Mouse (Mus musculus): ENCODE data around the gene Slc30a7. TPM values are rescaled to one million over a fixed set of nuclear protein-coding genes. Genes with fewer than 3 reads are reported as not detected.
A peak's percentile ranks its signal among the peaks of the same experiment; 100 is the strongest.

Slc30a7 gene
- polyA plus RNA-seq, 1 experiment from 2014 or later: 31.0 TPM

DNA sequence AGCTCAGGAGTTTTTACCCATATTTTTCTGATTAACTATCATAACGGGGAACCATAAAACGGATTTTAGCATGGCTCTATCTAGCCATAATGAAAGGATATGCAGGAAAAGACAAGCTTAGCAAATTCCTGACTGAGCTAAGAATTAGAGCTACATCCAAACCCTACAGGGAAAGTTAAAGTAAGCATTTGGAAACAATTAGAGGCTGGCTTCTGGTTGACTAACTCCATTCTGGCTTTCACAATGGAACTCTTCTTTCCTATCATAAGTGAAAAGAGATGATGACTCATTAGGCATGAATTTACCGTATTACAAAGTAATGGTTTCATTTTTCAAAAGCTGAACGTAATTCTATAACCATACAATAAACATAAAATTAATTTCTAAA, 45.2 kb downstream of the Slc30a7 start:
- Histone ChIP-seq H3K36me3 (ENCODE audit: control insufficient read depth, insufficient read depth, low read length) (no peaks in the 10 kb centered on the region; the same call in 1 of the 2 replicates), H3K4me2 (ENCODE audit: low read depth, low read length, severe bottlenecking) (no peak overlapping the region), H3K9ac (ENCODE audit: low read length) (no peak overlapping the region), H3K27ac (ENCODE audit: low read depth, low read length) (no peak overlapping the region), H3K4me3 (ENCODE audit: low read depth, low read length) (no peak overlapping the region), H3K4me1 (replicated peaks; ENCODE audit: control insufficient read depth, insufficient read depth, low read length) (0 out of 2 replicates have a peak, but pooled peaks cover 2% of the 10 kb centered on the region), H3K9me3 (ENCODE audit: control insufficient read depth, low read length) (no peaks in the 10 kb centered on the region), H3K27me3 (ENCODE audit: control insufficient read depth, insufficient read depth, low read length) (no peaks in the 10 kb centered on the region)
- WGBS: 23% methylated on average over 4 of the region's 4 CpGs
- ATAC-seq (replicated peaks; ENCODE audit: low FRiP score): no peak
- no peak for DNase-seq (ENCODE audit: low spot score)

DNA sequence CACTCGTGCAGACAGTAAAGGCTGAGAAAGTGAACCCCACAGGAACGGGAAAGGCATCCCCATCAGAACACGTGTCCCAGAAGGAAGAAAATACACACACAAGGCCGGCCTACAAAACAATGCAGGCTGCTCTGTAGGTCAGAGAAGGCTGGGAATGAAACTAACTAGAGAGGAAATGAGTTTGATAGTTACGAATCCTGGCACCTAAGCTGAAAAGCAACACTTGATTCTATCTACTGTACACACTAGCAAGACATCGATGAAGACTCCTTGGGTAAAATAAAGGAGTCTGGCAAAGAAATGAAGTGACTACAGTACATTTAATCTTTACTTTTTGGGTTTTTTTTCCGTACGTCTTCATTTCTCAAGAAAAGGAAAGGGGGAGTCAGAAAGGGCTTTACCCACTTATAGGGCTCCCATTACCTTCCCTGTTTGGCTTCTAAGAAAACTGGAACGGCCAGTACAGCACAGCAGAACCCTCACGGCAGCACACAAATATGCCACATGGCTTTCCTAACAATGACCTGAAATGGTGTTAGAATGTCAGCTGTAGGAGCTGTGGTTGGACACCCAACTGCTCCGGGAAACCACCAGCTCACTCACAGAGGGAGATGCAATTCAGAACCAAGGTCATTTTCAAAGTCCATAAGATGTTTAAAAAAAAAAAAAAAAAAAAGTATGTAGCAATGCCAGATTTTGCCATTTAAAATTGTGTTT, 45.7 kb downstream of the Slc30a7 start:
- H3K4me1 ChIP-seq (replicated peaks; ENCODE audit: control insufficient read depth, insufficient read depth, low read length): 0 out of 2 replicates have a peak, but pooled peaks cover 2% of the 10 kb centered on the region
- no peak overlapping the region for H3K4me2 ChIP-seq (ENCODE audit: low read depth, low read length, severe bottlenecking)
- 60% methylated on average over 11 of the region's 11 CpGs for WGBS
- H3K36me3 ChIP-seq (ENCODE audit: control insufficient read depth, insufficient read depth, low read length): no peaks in the 10 kb centered on the region; the same call in 1 of the 2 replicates
- no peak for DNase-seq (ENCODE audit: low spot score)
- H3K9me3 ChIP-seq (ENCODE audit: control insufficient read depth, low read length): no peaks in the 10 kb centered on the region
- ATAC-seq (replicated peaks; ENCODE audit: low FRiP score): no peak
- no peaks in the 10 kb centered on the region for H3K27me3 ChIP-seq (ENCODE audit: control insufficient read depth, insufficient read depth, low read length)
- no peak overlapping the region for H3K27ac ChIP-seq (ENCODE audit: low read depth, low read length)
- H3K4me3 ChIP-seq (ENCODE audit: low read depth, low read length): no peak overlapping the region
- H3K9ac ChIP-seq (ENCODE audit: low read length): no peak overlapping the region

DNA sequence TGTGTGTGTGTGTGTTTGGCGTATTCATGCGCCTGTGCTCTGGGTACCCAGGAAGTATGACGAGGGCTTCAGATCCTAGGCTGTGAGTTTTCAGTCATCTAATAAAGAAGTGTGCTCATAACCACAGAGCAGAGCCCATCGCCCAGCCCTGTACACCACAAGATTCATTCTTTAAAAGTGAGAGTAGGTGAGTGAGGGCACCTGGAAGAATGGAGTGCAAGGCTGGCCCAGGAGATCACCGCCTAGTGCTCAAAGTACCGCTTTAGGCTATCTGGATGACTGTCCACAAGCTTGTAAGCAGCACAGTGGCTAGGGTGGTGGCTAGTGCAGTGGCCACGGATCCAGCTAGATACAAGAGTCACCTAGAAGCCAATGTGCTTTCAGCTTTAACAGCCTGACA, 50.0 kb downstream of the Slc30a7 start:
- ATAC-seq (replicated peaks; ENCODE audit: low FRiP score) (no peak), DNase-seq (ENCODE audit: low spot score) (no peak)
- Histone ChIP-seq H3K4me2 (ENCODE audit: low read depth, low read length, severe bottlenecking) (no peak overlapping the region), H3K9me3 (ENCODE audit: control insufficient read depth, low read length) (no peaks in the 10 kb centered on the region), H3K9ac (ENCODE audit: low read length) (no peak overlapping the region), H3K4me1 (replicated peaks; ENCODE audit: control insufficient read depth, insufficient read depth, low read length) (0 out of 2 replicates have a peak, but pooled peaks cover 2% of the 10 kb centered on the region), H3K4me3 (ENCODE audit: low read depth, low read length) (no peak overlapping the region), H3K27me3 (ENCODE audit: control insufficient read depth, insufficient read depth, low read length) (no peaks in the 10 kb centered on the region), H3K36me3 (ENCODE audit: control insufficient read depth, insufficient read depth, low read length) (no peaks in the 10 kb centered on the region; the same call in 1 of the 2 replicates), H3K27ac (ENCODE audit: low read depth, low read length) (no peak overlapping the region)
- 93% methylated on average over 7 of the region's 7 CpGs for WGBS

DNA sequence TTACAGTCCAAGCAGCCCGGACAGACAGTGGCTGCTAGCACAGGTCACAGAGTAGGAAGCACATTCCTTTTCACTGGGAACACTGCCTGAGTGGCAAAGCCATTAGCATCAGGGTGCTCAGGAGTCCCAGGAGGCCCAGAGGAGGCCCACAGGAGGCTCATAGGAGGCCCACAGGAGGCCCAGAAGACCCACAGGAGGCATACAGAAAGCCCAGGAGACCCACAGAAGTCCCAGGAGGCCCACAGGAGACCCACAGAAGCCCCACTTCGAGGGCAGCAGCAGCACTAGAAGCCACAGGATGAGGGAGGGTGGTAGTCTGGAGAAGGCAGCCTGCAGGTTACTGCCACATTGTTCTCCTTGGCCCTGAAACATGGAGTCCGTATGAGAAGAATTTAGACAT, 54.1 kb downstream of the Slc30a7 start:
- Histone ChIP-seq H3K4me2 (ENCODE audit: low read depth, low read length, severe bottlenecking) (no peak overlapping the region), H3K27ac (ENCODE audit: low read depth, low read length) (no peak overlapping the region), H3K9ac (ENCODE audit: low read length) (no peak overlapping the region), H3K36me3 (ENCODE audit: control insufficient read depth, insufficient read depth, low read length) (no peaks in the 10 kb centered on the region; the same call in 1 of the 2 replicates), H3K4me1 (replicated peaks; ENCODE audit: control insufficient read depth, insufficient read depth, low read length) (no peaks in the 10 kb centered on the region), H3K9me3 (ENCODE audit: control insufficient read depth, low read length) (no peaks in the 10 kb centered on the region), H3K4me3 (ENCODE audit: low read depth, low read length) (no peak overlapping the region), H3K27me3 (ENCODE audit: control insufficient read depth, insufficient read depth, low read length) (no peaks in the 10 kb centered on the region)
- ATAC-seq (replicated peaks; ENCODE audit: low FRiP score) (no peak), DNase-seq (ENCODE audit: low spot score) (no peak)
- 74% methylated on average over 3 of the region's 3 CpGs for WGBS

DNA sequence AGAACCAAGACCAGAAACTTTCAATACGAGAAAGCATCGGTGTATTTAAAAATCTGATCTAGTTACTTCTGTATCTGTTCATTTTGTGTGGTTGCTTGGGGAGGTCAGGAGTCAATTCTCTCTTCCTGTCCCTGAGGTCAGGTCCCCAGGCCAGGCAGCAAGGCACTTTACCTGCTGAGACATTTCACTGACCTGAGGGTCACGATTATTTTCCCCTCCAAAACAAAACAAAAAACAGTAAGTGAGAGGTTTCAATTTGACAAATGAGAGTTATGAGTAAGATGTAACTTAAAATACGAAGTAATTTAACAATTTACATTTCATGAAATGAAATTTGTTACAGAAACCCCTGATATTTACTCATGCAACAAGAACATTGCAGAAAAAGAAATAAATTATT, 54.9 kb downstream of the Slc30a7 start:
- Histone ChIP-seq H3K27ac (ENCODE audit: low read depth, low read length) (no peak overlapping the region), H3K9ac (ENCODE audit: low read length) (no peak overlapping the region), H3K36me3 (ENCODE audit: control insufficient read depth, insufficient read depth, low read length) (no peaks in the 10 kb centered on the region; the same call in 1 of the 2 replicates), H3K4me2 (ENCODE audit: low read depth, low read length, severe bottlenecking) (no peak overlapping the region), H3K4me1 (replicated peaks; ENCODE audit: control insufficient read depth, insufficient read depth, low read length) (no peaks in the 10 kb centered on the region), H3K27me3 (ENCODE audit: control insufficient read depth, insufficient read depth, low read length) (no peaks in the 10 kb centered on the region), H3K4me3 (ENCODE audit: low read depth, low read length) (no peak overlapping the region), H3K9me3 (ENCODE audit: control insufficient read depth, low read length) (no peaks in the 10 kb centered on the region)
- DNase-seq (ENCODE audit: low spot score) (no peak), ATAC-seq (replicated peaks; ENCODE audit: low FRiP score) (no peak)
- WGBS: 76% methylated on average over 4 of the region's 4 CpGs

DNA sequence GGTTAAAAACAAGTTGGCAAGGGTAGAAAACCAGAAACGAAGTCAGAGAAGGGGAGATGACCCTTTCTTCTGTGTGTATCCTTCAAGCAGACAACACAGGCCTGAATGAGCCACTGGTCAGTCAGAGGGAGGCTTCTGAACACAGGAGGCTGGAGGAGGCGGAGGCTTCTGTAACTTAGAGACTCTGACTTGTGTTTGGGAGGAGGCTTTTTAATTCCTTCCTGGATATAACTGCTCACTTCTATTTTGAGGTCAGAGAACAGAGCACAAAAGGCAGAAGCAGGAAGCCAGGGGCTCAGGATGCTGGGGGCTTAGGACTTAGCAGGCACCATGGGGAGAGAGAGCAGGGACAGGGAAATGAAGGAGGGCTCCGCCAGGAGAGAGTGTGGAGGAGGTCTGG, 56.0 kb downstream of the Slc30a7 start:
- DNase-seq (ENCODE audit: low spot score) (no peak), ATAC-seq (replicated peaks; ENCODE audit: low FRiP score) (no peak)
- H3K4me3 ChIP-seq (ENCODE audit: low read depth, low read length): no peak overlapping the region
- WGBS: 38% methylated on average over 3 of the region's 3 CpGs
- no peak overlapping the region for H3K9ac ChIP-seq (ENCODE audit: low read length)
- H3K4me2 ChIP-seq (ENCODE audit: low read depth, low read length, severe bottlenecking): no peak overlapping the region
- no peaks in the 10 kb centered on the region for H3K9me3 ChIP-seq (ENCODE audit: control insufficient read depth, low read length)
- H3K36me3 ChIP-seq (ENCODE audit: control insufficient read depth, insufficient read depth, low read length): no peaks in the 10 kb centered on the region
- H3K27me3 ChIP-seq (ENCODE audit: control insufficient read depth, insufficient read depth, low read length): no peaks in the 10 kb centered on the region
- H3K4me1 ChIP-seq (replicated peaks; ENCODE audit: control insufficient read depth, insufficient read depth, low read length): no peaks in the 10 kb centered on the region
- H3K27ac ChIP-seq (ENCODE audit: low read depth, low read length): no peak overlapping the region

DNA sequence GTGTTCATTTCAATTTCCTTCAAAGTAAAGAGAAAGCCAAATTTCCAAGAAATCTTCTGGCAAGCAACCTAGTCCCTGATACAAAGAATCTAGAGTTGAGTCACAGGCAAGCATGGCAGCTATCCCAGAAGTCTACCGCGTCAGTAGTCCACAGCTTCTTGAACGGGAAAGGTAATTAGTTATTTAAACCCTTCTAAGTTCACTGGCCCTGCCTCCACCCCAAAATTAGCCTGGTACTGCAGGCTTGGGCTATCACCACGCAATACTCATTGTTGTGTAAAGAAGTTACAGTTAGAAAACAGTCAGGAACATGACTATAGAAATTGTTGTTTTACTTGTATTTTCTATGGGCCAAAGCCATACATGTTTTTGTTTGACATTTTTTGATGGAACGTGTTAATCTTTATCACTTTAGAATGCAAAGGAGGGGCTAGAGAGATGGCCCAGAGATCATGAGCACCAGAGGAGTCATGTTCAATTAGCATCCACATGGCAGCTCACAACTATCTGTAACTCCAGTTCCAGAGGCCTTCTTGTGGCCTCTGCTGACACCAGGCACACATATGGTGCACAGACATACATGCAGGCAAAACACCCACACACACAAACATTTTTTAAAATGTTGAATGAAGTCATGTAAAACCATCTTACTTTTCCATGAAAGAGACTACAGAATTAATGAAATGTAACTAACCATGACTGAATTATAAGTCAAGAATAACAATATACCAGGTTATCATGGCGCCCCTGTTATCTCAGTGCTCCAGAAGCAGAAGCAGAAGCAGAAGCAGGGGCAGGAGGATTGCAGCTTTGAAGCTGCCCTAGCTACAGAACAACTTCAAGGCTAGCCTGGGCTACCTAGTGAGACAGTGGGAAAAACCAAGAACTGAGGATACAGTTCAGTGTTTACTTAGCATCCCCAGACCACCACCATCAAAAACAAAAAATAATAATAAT, 57.0 kb downstream of the Slc30a7 start:
- no peak for ATAC-seq (replicated peaks; ENCODE audit: low FRiP score)
- Histone ChIP-seq H3K36me3 (ENCODE audit: control insufficient read depth, insufficient read depth, low read length) (no peaks in the 10 kb centered on the region), H3K4me3 (ENCODE audit: low read depth, low read length) (no peak overlapping the region), H3K27ac (ENCODE audit: low read depth, low read length) (no peak overlapping the region), H3K9ac (ENCODE audit: low read length) (no peak overlapping the region), H3K4me2 (ENCODE audit: low read depth, low read length, severe bottlenecking) (no peak overlapping the region), H3K27me3 (ENCODE audit: control insufficient read depth, insufficient read depth, low read length) (no peaks in the 10 kb centered on the region), H3K9me3 (ENCODE audit: control insufficient read depth, low read length) (no peaks in the 10 kb centered on the region), H3K4me1 (replicated peaks; ENCODE audit: control insufficient read depth, insufficient read depth, low read length) (no peaks in the 10 kb centered on the region)
- DNase-seq (ENCODE audit: low spot score): no peak
- WGBS: 90% methylated on average over 6 of the region's 6 CpGs

DNA sequence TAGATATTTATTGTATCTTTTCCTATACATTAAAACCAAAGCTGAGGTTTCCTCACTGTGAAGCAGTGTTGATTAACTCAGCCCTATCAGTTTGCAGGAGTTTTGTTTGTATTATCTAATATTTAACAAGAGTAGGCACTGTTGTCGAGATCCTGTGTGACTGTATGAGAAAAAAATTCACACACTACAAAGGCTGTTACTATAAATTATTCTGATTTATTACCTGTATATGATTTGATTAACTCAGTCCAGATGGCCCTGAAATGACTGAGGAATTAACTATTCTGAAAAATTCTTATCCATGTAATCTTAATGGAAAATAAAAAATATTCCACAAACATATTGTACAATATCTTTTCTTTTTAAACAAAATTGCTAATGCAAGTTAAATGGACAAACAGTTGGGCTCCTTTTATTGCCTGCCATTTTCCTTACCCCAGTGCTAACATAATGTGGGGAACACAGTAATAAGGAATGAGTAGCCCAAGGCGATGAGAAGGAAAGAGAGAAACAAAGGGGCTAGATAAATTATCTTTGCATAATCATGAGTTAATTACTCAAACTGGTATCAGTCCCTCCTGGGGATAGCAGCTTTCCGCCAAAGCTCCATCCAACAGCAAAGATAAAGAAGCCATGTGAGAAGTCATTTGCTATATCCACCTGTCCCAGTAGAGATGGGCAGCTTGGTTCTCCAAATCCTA, 57.8 kb downstream of the Slc30a7 start:
- DNase-seq (ENCODE audit: low spot score): no peak

More for the DNA sequence above, 57.8 kb downstream of the Slc30a7 start:
- Histone ChIP-seq H3K4me2 (ENCODE audit: low read depth, low read length, severe bottlenecking) (no peak overlapping the region), H3K27me3 (ENCODE audit: control insufficient read depth, insufficient read depth, low read length) (no peaks in the 10 kb centered on the region), H3K9ac (ENCODE audit: low read length) (no peak overlapping the region), H3K27ac (ENCODE audit: low read depth, low read length) (no peak overlapping the region), H3K4me3 (ENCODE audit: low read depth, low read length) (no peak overlapping the region), H3K9me3 (ENCODE audit: control insufficient read depth, low read length) (no peaks in the 10 kb centered on the region), H3K4me1 (replicated peaks; ENCODE audit: control insufficient read depth, insufficient read depth, low read length) (no peaks in the 10 kb centered on the region), H3K36me3 (ENCODE audit: control insufficient read depth, insufficient read depth, low read length) (no peaks in the 10 kb centered on the region)
- 84% methylated on average over 3 of the region's 3 CpGs for WGBS
- ATAC-seq (replicated peaks; ENCODE audit: low FRiP score): 0 out of 2 replicates have a peak, but pooled peaks have one; percentile 22
